Comparison of ENCODE assay signal across 17 mouse cellular contexts in the genomic region with DNA sequence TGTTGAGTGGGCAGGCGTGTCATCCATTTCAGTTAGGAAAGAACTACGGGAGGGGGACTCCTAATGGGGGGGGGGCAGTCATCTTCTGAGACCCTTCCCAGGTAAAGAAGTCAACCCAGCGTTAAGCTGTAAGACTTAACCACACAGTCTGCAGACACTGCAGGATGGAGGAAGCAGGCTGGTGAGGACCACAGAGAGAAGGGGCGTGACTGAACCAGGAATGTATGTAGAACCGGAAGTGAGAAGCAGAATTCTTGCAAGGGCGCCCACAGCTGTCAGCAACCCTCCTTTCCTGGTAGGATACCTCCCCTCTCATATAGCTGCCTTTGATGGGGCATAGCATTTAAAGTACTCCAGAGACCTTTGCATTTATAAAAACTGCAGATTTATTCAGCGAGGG. TPM values are rescaled to one million over a fixed set of nuclear protein-coding genes. Genes with fewer than 3 reads are reported as not detected.
DNase-seq lines count a peak whose midpoint lies in the region; ATAC-seq and TF ChIP-seq lines count a peak whose summit lies in the region.
"Had no signal": no experiment of that assay in that cellular context is flagged by ENCODE, and none has a peak within 500 bp of the region (broad histone marks: within the 10 kb centered on the region; RNA-seq: fewer than 3 reads in every experiment).

No protein-coding gene starts in this region.

- no peak overlapping the region; the same call in 1 of the 2 replicates for H3K4me2 ChIP-seq in liver, embryonic 12.5 days

- peaks cover 70% of the 10 kb centered on the region for H3K36me3 ChIP-seq in liver, embryonic 12.5 days

- no peaks in the 10 kb centered on the region for H3K9me3 ChIP-seq in liver, embryonic 12.5 days (replicated peaks)

- TF ChIP-seq CTCF in layer of hippocampus, adult 2 months (conservative IDR thresholded peaks at IDR 0.05): no peak

- H3K9ac ChIP-seq in liver, embryonic 12.5 days: no peak overlapping the region

- DNase-seq in liver: no peak
- peak; percentile 58 for DNase-seq in thymus, postnatal 0 days (ENCODE audit: low spot score)
- DNase-seq in thymus, postnatal 10 days (ENCODE audit: low spot score in 2 of 2): no peak
- DNase-seq in thymus, postnatal 4 days: peak; percentile 34
- DNase-seq in layer of hippocampus, adult 2 months (ENCODE audit: low spot score in 2 of 2): no peak
- DNase-seq in frontal cortex, postnatal 36 days (ENCODE audit: low spot score in 2 of 2): no peak
- DNase-seq: heart, postnatal 36 days; kidney, adult 18-20 months; left cerebral cortex, postnatal 4 days; lung, postnatal 14 days had no signal

- no peaks in the 10 kb centered on the region for H3K27me3 ChIP-seq in liver, embryonic 12.5 days (replicated peaks)

- 74% methylated on average over 7 of the region's 7 CpGs for WGBS in liver, embryonic 12.5 days (ENCODE audit: insufficient replicate concordance)

- H3K27ac ChIP-seq in liver, embryonic 12.5 days: 0 out of 2 replicates have a peak overlapping the region, but pooled peaks have one; percentile 52
- H3K27ac ChIP-seq in layer of hippocampus, adult 2 months: no peak overlapping the region
- H3K27ac ChIP-seq: heart, adult 2 months had no signal

- peaks cover 49% of the 10 kb centered on the region for H3K4me1 ChIP-seq in liver, embryonic 12.5 days

- no peak overlapping the region for H3K4me3 ChIP-seq in liver, embryonic 12.5 days
- no peak overlapping the region for H3K4me3 ChIP-seq in layer of hippocampus, adult 2 months
- H3K4me3 ChIP-seq: heart, adult 2 months had no signal

- no peak for ATAC-seq in liver, embryonic 12.5 days
- peak; percentile 77 for ATAC-seq in inflammation-experienced regulatory T-cells, adult 6 months

RNA-seq across cellular contexts. Expression of a gene that starts 15.1 kb away (rescaled TPM):
- polyA plus RNA-seq in liver, embryonic 12.5 days (2016; fragmentation: Nextera tagmentation; extraction: Ambion mirVana): 61.1 and 61.5 TPM in 2 replicates
- polyA plus RNA-seq in thymus, postnatal 0 days (2015; fragmentation: Nextera tagmentation; extraction: Ambion mirVana): 74.3 and 75.3 TPM in 2 replicates
- polyA plus RNA-seq in inflammation-experienced regulatory T-cells, adult 6 months (2017; shearing (Covaris generic)): 100 to 1,000 TPM in 1 of 3 experiments, 10 to 100 TPM in 2; 74.0 to 103 (median 94.6) TPM
- total RNA-seq in layer of hippocampus, adult 2 months (2021): 10 to 100 TPM; 15.7 to 17.1 TPM

RNA-seq across cellular contexts. Expression of a gene that starts 23.3 kb away (rescaled TPM):
- not detected in 2 replicates for polyA plus RNA-seq in liver, embryonic 12.5 days (2016; fragmentation: Nextera tagmentation; extraction: Ambion mirVana)
- 0.27 and 0.30 TPM in 2 replicates for polyA plus RNA-seq in thymus, postnatal 0 days (2015; fragmentation: Nextera tagmentation; extraction: Ambion mirVana)
- 1 to 10 TPM in 2 of 3 experiments, under 1 TPM in 1; 0.74 to 3.1 (median 2.1) TPM for polyA plus RNA-seq in inflammation-experienced regulatory T-cells, adult 6 months (2017; shearing (Covaris generic))
- total RNA-seq in layer of hippocampus, adult 2 months (2021): not detected
- total RNA-seq: gastrocnemius, postnatal 14 days; heart, postnatal 36 days; left cerebral cortex, adult 18-20 months; liver, adult 2 months had no signal
- polyA plus RNA-seq: neural tube, embryonic 11.5 days had no signal

RNA-seq across cellular contexts. Expression of a gene that starts 25.9 kb away (rescaled TPM):
- polyA plus RNA-seq in liver, embryonic 12.5 days (2016; fragmentation: Nextera tagmentation; extraction: Ambion mirVana): 5.1 and 5.6 TPM in 2 replicates
- 1.6 and 2.2 TPM in 2 replicates for polyA plus RNA-seq in thymus, postnatal 0 days (2015; fragmentation: Nextera tagmentation; extraction: Ambion mirVana)
- polyA plus RNA-seq in inflammation-experienced regulatory T-cells, adult 6 months (2017; shearing (Covaris generic)): not detected
- 10 to 100 TPM; 90.3 to 92.7 TPM for total RNA-seq in layer of hippocampus, adult 2 months (2021)

RNA-seq across cellular contexts. Expression of a gene that starts 28.4 kb away (rescaled TPM):
- polyA plus RNA-seq in liver, embryonic 12.5 days (2016; fragmentation: Nextera tagmentation; extraction: Ambion mirVana): 22.1 and 23.3 TPM in 2 replicates
- 25.4 and 25.7 TPM in 2 replicates for polyA plus RNA-seq in thymus, postnatal 0 days (2015; fragmentation: Nextera tagmentation; extraction: Ambion mirVana)
- 10 to 100 TPM; 14.3 to 20.8 (median 16.6) TPM for polyA plus RNA-seq in inflammation-experienced regulatory T-cells, adult 6 months (2017; shearing (Covaris generic))
- total RNA-seq in layer of hippocampus, adult 2 months (2021): 10 to 100 TPM; 37.4 to 38.7 TPM

RNA-seq across cellular contexts. Expression of a gene that starts 44.2 kb away (rescaled TPM):
- 0.51 and 0.62 TPM in 2 replicates for polyA plus RNA-seq in liver, embryonic 12.5 days (2016; fragmentation: Nextera tagmentation; extraction: Ambion mirVana)
- 0.69 and 0.80 TPM in 2 replicates for polyA plus RNA-seq in thymus, postnatal 0 days (2015; fragmentation: Nextera tagmentation; extraction: Ambion mirVana)
- polyA plus RNA-seq in inflammation-experienced regulatory T-cells, adult 6 months (2017; shearing (Covaris generic)): under 1 TPM in 1 of 3 experiments, not detected in 2; 0.13 TPM
- total RNA-seq in layer of hippocampus, adult 2 months (2021): 1 to 10 TPM; 1.6 to 2.5 TPM

Comparison
In these comparisons a context has a peak if more than half of its experiments do, and no peak if none do; other contexts are left out.
1. DNase-seq: peak in thymus, postnatal 0 days (single experiment) and thymus, postnatal 4 days (single experiment); none in liver (single experiment), thymus, postnatal 10 days (0 of 2), layer of hippocampus, adult 2 months (0 of 2) and frontal cortex, postnatal 36 days (0 of 2).